Mouse (Mus musculus) ES-E14 (cell line): Measurements from ENCODE around the gene Prickle3.

Source experiments
- CHD2 ChIP-seq: IDR thresholded peaks from 2 replicates; pipeline ENCODE4 v1.6.1; 2014; ENCODE audit warnings: mild to moderate bottlenecking, low read depth, low read length, inconsistent platforms
- HCFC1 ChIP-seq: IDR thresholded peaks from 2 replicates; pipeline ENCODE4 v1.6.1; 2012; ENCODE audit warnings: low read length, inconsistent platforms, borderline replicate concordance; ENCODE audit not compliant: insufficient read depth
- MAFK ChIP-seq: IDR thresholded peaks from 2 replicates; pipeline ENCODE4 v1.6.1; 2014; ENCODE audit warnings: mild to moderate bottlenecking, low read depth, low read length, inconsistent platforms; ENCODE audit not compliant: insufficient read depth
- ZC3H11A ChIP-seq: IDR thresholded peaks from 2 replicates; pipeline ENCODE4 v1.6.1; 2012; ENCODE audit warnings: low read depth, mild to moderate bottlenecking, inconsistent platforms, low read length, borderline replicate concordance
- ZNF384 ChIP-seq: IDR thresholded peaks from 2 replicates; pipeline ENCODE4 v1.6.1; 2012; ENCODE audit warnings: low read depth, low read length, inconsistent platforms

- TF ChIP-seq ZNF384 = no peak
- no peak for TF ChIP-seq ZC3H11A
- TF ChIP-seq MAFK = no peak
- TF ChIP-seq CHD2 = no peak
- no peak for TF ChIP-seq HCFC1
These were observed 39.5 kb downstream of the Prickle3 start for GRCm38 (mm10) chrX:7696520-7696919.
